ENCODE assay signal across 21 mouse cellular contexts in genomic region chr3:31481964-31482363, GRCm38 (mm10).
A peak's percentile ranks its signal among the peaks of the same experiment; 100 is the strongest.
DNase-seq lines count a peak whose midpoint lies in the region; ATAC-seq and TF ChIP-seq lines count a peak whose summit lies in the region.
"Had no signal": no experiment of that assay in that cellular context is flagged by ENCODE, and none has a peak within 500 bp of the region (broad histone marks: within the 10 kb centered on the region; RNA-seq: fewer than 3 reads in every experiment).

No protein-coding gene starts in this region.

- TF ChIP-seq POLR2A in kidney, adult 2 months (IDR thresholded peaks at IDR 0.05; ENCODE audit: low read depth, low read length) = no peak
- TF ChIP-seq POLR2A in liver, adult 2 months (IDR thresholded peaks at IDR 0.05; ENCODE audit: extremely low read depth, insufficient read depth, low read length) = no peak
- no peak for TF ChIP-seq POLR2A in CH12.LX (IDR thresholded peaks at IDR 0.05; ENCODE audit: low read depth, low read length)

- H3K4me1 ChIP-seq in kidney, adult 2 months (ENCODE audit: control insufficient read depth, insufficient read depth, low read length) = no peaks in the 10 kb centered on the region
- H3K4me1 ChIP-seq in kidney, embryonic 14.5 days (ENCODE audit: control insufficient read depth, insufficient read depth, low read length) = no peaks in the 10 kb centered on the region
- no peaks in the 10 kb centered on the region for H3K4me1 ChIP-seq in liver, adult 2 months (ENCODE audit: control insufficient read depth, insufficient read depth, low read length)
- no peaks in the 10 kb centered on the region for H3K4me1 ChIP-seq in liver, embryonic 12.5 days
- H3K4me1 ChIP-seq in CH12.LX (ENCODE audit: control insufficient read depth in 1 of 2, insufficient read depth in 2 of 2) = peaks cover 6 to 14% of the 10 kb centered on the region in 2 experiments; a peak in 3 of 4 replicates

- TF ChIP-seq EP300 in CH12.LX (IDR thresholded peaks at IDR 0.05; ENCODE audit: low read length) = no peak

- no peak for ATAC-seq in kidney, embryonic 14.5 days (ENCODE audit: low FRiP score, low TSS enrichment)
- no peak for ATAC-seq in liver, embryonic 12.5 days
- ATAC-seq: activated CD4-positive, CD25-positive, alpha-beta regulatory T cell, adult 4 months; CD4-positive, CD25-positive, alpha-beta regulatory T cell, adult 4 months; Patski had no signal

- no peaks in the 10 kb centered on the region for H3K9me3 ChIP-seq in kidney, embryonic 14.5 days (ENCODE audit: control insufficient read depth, low read length)
- no peaks in the 10 kb centered on the region for H3K9me3 ChIP-seq in liver, embryonic 12.5 days (replicated peaks)
- no peaks in the 10 kb centered on the region for H3K9me3 ChIP-seq in CH12.LX (replicated peaks; ENCODE audit: low read length)
- H3K9me3 ChIP-seq: G1E had no signal

- no peaks in the 10 kb centered on the region for H3K27me3 ChIP-seq in kidney, adult 2 months (replicated peaks; ENCODE audit: control insufficient read depth, insufficient read depth, low read length)
- H3K27me3 ChIP-seq in kidney, embryonic 14.5 days (ENCODE audit: control insufficient read depth, insufficient read depth, low read length) = no peaks in the 10 kb centered on the region
- 0 out of 2 replicates have a peak, but pooled peaks cover 3% of the 10 kb centered on the region for H3K27me3 ChIP-seq in liver, adult 2 months (ENCODE audit: control insufficient read depth, insufficient read depth, low read length)
- H3K27me3 ChIP-seq in liver, embryonic 12.5 days (replicated peaks) = no peaks in the 10 kb centered on the region
- no peaks in the 10 kb centered on the region for H3K27me3 ChIP-seq in CH12.LX (replicated peaks)
- H3K27me3 ChIP-seq: Patski had no signal

- DNase-seq in kidney, adult 2 months = peak; percentile 4
- DNase-seq in liver, adult 2 months (ENCODE audit: extremely low read depth, low read depth, low spot score) = peak; percentile 2
- peak; percentile 17 for DNase-seq in CH12.LX (ENCODE audit: extremely low read depth)
- DNase-seq in cerebellum, adult 11-12 months = no peak
- DNase-seq: adrenal gland, adult 2 months; adrenal gland, adult 8-10 months; adrenal gland, postnatal 10 days; adrenal gland, postnatal 14 days; adrenal gland, postnatal 25 days; adrenal gland, postnatal 36 days; B cell, adult 2 months; cerebellum, adult 11 months; cerebellum, adult 18-20 months; cerebellum, adult 2 months; cerebellum, adult 8-10 months had no signal

- TF ChIP-seq RAD21 in CH12.LX (IDR thresholded peaks at IDR 0.05; ENCODE audit: low read depth, low read length) = no peak

- in situ Hi-C loops in CH12.LX (cut with MboI; ENCODE audit: low pct_ligation_motif_present, low pct_unique_long_range_greater_than_20kb, low sequenced_read_pairs) = no loop called here

- WGBS in kidney, adult 2 months = 43% methylated on average over 3 of the region's 3 CpGs
- 62% methylated on average over 3 of the region's 3 CpGs for WGBS in kidney, embryonic 14.5 days
- WGBS in liver, adult 2 months = 45% methylated on average over 3 of the region's 3 CpGs
- 43% methylated on average over 3 of the region's 3 CpGs for WGBS in liver, embryonic 12.5 days (ENCODE audit: insufficient replicate concordance)

- no peak overlapping the region for H3K4me2 ChIP-seq in kidney, embryonic 14.5 days (replicated peaks; ENCODE audit: low read depth, low read length)
- no peak overlapping the region for H3K4me2 ChIP-seq in liver, embryonic 12.5 days
- no peak overlapping the region for H3K4me2 ChIP-seq in CH12.LX (ENCODE audit: insufficient read depth, low read depth, poor library complexity, severe bottlenecking)

- dilution Hi-C loops in CH12.LX (cut with MboI; ENCODE audit: extremely low pct_ligation_motif_present, extremely low pct_unique_long_range_greater_than_20kb, low sequenced_read_pairs) = no loop called here

- H3K79me2 ChIP-seq in liver, adult 2 months (ENCODE audit: control insufficient read depth, insufficient read depth, low read length) = no peaks in the 10 kb centered on the region
- H3K79me2 ChIP-seq in CH12.LX (replicated peaks; ENCODE audit: control insufficient read depth, extremely low read depth, insufficient read depth, poor library complexity, severe bottlenecking) = no peaks in the 10 kb centered on the region

- no peak for TF ChIP-seq CTCF in kidney, adult 2 months (conservative IDR thresholded peaks at IDR 0.05; ENCODE audit: insufficient read depth, insufficient read length, low read depth, low read length)
- TF ChIP-seq CTCF in liver, adult 2 months (IDR thresholded peaks at IDR 0.05; ENCODE audit: low read depth, low read length) = no peak
- TF ChIP-seq CTCF in CH12.LX (conservative IDR thresholded peaks at IDR 0.05 in 1 of 2, IDR thresholded peaks at IDR 0.05 in 1 of 2; ENCODE audit: low read depth in 2 of 2, low read length in 2 of 2) = no peak

- no peaks in the 10 kb centered on the region for H3K36me3 ChIP-seq in kidney, adult 2 months (ENCODE audit: control insufficient read depth, insufficient read depth, low read length)
- no peaks in the 10 kb centered on the region for H3K36me3 ChIP-seq in kidney, embryonic 14.5 days (ENCODE audit: control insufficient read depth, insufficient read depth, low read length)
- H3K36me3 ChIP-seq in liver, adult 2 months (ENCODE audit: control insufficient read depth, insufficient read depth, low read length) = no peaks in the 10 kb centered on the region
- H3K36me3 ChIP-seq in liver, embryonic 12.5 days = no peaks in the 10 kb centered on the region
- H3K36me3 ChIP-seq in CH12.LX (replicated peaks in 1 of 2; ENCODE audit: control insufficient read depth in 1 of 2, insufficient read depth in 1 of 2, low read length in 1 of 2) = no peaks in the 10 kb centered on the region
- H3K36me3 ChIP-seq: G1E had no signal

- no peak overlapping the region for H3K9ac ChIP-seq in kidney, embryonic 14.5 days (ENCODE audit: low read depth, low read length)
- H3K9ac ChIP-seq in liver, adult 2 months (ENCODE audit: low read depth, low read length) = no peak overlapping the region
- H3K9ac ChIP-seq in liver, embryonic 12.5 days = no peak overlapping the region
- H3K9ac ChIP-seq in CH12.LX (ENCODE audit: insufficient read depth, low read depth) = no peak overlapping the region

- H3K27ac ChIP-seq in kidney, adult 2 months (ENCODE audit: insufficient read depth, low read depth, low read length) = no peak overlapping the region
- no peak overlapping the region for H3K27ac ChIP-seq in kidney, embryonic 14.5 days (ENCODE audit: low read depth, low read length)
- no peak overlapping the region for H3K27ac ChIP-seq in liver, adult 2 months (replicated peaks; ENCODE audit: insufficient read depth, low read depth, low read length)
- H3K27ac ChIP-seq in liver, embryonic 12.5 days = no peak overlapping the region
- H3K27ac ChIP-seq in CH12.LX (ENCODE audit: insufficient read depth, low read depth) = no peak overlapping the region

- no peak overlapping the region for H3K4me3 ChIP-seq in kidney, adult 2 months (ENCODE audit: insufficient read depth, low read depth, low read length)
- no peak overlapping the region for H3K4me3 ChIP-seq in kidney, embryonic 14.5 days (ENCODE audit: low read length)
- H3K4me3 ChIP-seq in liver, adult 2 months (ENCODE audit: insufficient read depth, low read depth, low read length) = no peak overlapping the region
- no peak overlapping the region for H3K4me3 ChIP-seq in liver, embryonic 12.5 days
- H3K4me3 ChIP-seq in CH12.LX (replicated peaks in 1 of 3; ENCODE audit: low read depth in 2 of 3, low read length in 2 of 3, poor library complexity in 1 of 3) = no peak overlapping the region

TF ChIP-seq in CH12.LX, 34 proteins besides CTCF, POLR2A, EP300 and RAD21:
- TF ChIP-seq SMC3 (IDR thresholded peaks at IDR 0.05; ENCODE audit: low read depth, low read length) = no peak
- TF ChIP-seq MYC (IDR thresholded peaks at IDR 0.05; ENCODE audit: low read depth, low read length) = 0 out of 2 replicates have a peak, but pooled peaks have one; percentile 22
- TF ChIP-seq MEF2A (IDR thresholded peaks at IDR 0.05; ENCODE audit: borderline replicate concordance, low read depth, low read length) = no peak
- TF ChIP-seq JUN (IDR thresholded peaks at IDR 0.05; ENCODE audit: insufficient read depth, low read depth, low read length) = peak; percentile 53; the same call in 1 of the 2 replicates
- TF ChIP-seq E2F4 (IDR thresholded peaks at IDR 0.05; ENCODE audit: insufficient replicate concordance, low read depth, low read length) = no peak
- TF ChIP-seq ZKSCAN1 (IDR thresholded peaks at IDR 0.05; ENCODE audit: borderline replicate concordance, low read depth, low read length) = no peak
- TF ChIP-seq KAT2A (IDR thresholded peaks at IDR 0.05; ENCODE audit: insufficient replicate concordance, low read length) = no peak
- TF ChIP-seq USF1 (IDR thresholded peaks at IDR 0.05; ENCODE audit: low read depth, low read length) = no peak
- TF ChIP-seq ETS1 (conservative IDR thresholded peaks at IDR 0.05; ENCODE audit: low read depth, low read length) = no peak
- no peak for TF ChIP-seq ZC3H11A (IDR thresholded peaks at IDR 0.05; ENCODE audit: low read depth, low read length)
- TF ChIP-seq MAX (IDR thresholded peaks at IDR 0.05; ENCODE audit: low read length) = no peak
- TF ChIP-seq BHLHE40 (IDR thresholded peaks at IDR 0.05; ENCODE audit: low read depth, low read length) = peak; percentile 75
- no peak for TF ChIP-seq IRF4 (IDR thresholded peaks at IDR 0.05; ENCODE audit: low read depth, low read length)
- no peak for TF ChIP-seq GABPA (IDR thresholded peaks at IDR 0.05; ENCODE audit: insufficient replicate concordance, low read depth, low read length)
- TF ChIP-seq TBP (conservative IDR thresholded peaks at IDR 0.05; ENCODE audit: low read depth, low read length) = no peak
- TF ChIP-seq MAFK (IDR thresholded peaks at IDR 0.05; ENCODE audit: insufficient replicate concordance, low read length) = no peak
TF ChIP-seq in CH12.LX: peak in this region for 3.
